Comparison of ENCODE assay signal across 10 mouse cellular contexts in the genomic region with DNA sequence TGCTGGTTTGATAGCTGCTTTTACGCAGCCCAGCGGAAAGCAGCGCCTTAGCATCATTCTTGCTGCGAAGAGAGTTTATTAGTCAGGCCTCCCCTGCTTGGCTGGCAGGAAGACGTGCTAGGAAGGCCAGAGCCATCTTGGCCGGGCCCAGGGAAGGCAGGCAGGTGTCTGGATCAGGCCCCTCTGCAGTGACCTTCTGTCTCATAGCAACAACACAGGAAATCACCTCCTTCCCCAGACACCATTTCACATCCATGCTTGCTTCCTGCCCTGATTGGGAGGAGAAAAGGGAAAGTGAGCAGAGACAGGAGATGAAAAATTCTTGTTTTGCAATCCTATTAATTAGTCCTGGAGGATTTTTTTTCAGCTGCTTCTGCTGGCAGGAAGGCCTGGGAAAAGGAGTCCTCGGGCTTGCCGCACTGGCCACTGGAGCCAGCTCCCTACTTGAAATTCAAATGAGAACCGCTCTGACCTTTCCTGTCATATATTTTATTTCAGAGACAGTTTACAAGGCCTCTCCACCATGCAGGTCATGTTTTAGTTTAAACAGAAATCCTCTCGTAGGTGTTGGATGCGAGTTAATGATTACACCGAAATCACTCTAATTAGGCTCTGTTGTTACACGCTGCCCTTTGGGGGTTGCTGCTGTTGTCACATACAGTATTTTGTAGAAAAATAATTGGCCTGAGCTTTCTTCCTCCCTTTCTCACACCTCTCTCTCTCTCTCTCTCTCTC.
DNase-seq lines count a peak whose midpoint lies in the region; ATAC-seq and TF ChIP-seq lines count a peak whose summit lies in the region.
"Had no signal": no experiment of that assay in that cellular context is flagged by ENCODE, and none has a peak within 500 bp of the region (broad histone marks: within the 10 kb centered on the region; RNA-seq: fewer than 3 reads in every experiment).

No protein-coding gene starts in this region.

- no peak overlapping the region for H3K4me2 ChIP-seq in intestine, embryonic 14.5 days (ENCODE audit: low read length)
- no peak overlapping the region for H3K4me2 ChIP-seq in intestine, postnatal 0 days (replicated peaks; ENCODE audit: low read depth)
- no peak overlapping the region for H3K4me2 ChIP-seq in forebrain, embryonic 15.5 days (replicated peaks)
- H3K4me2 ChIP-seq in kidney, embryonic 15.5 days = 0 out of 2 replicates have a peak overlapping the region, but pooled peaks have one; percentile 23
- H3K4me2 ChIP-seq in neural tube, embryonic 12.5 days (replicated peaks) = peak overlapping the region; percentile 10; the same call in 1 of the 2 replicates
- H3K4me2 ChIP-seq in liver, postnatal 0 days (ENCODE audit: low read depth, low read length) = no peak overlapping the region
- H3K4me2 ChIP-seq: embryonic facial prominence, embryonic 13.5 days had no signal

- no peak for TF ChIP-seq EP300 in liver, postnatal 0 days (IDR thresholded peaks at IDR 0.05; ENCODE audit: low read depth)

- TF ChIP-seq CTCF in intestine, postnatal 0 days (IDR thresholded peaks at IDR 0.05; ENCODE audit: low read depth) = no peak
- TF ChIP-seq CTCF in liver, postnatal 0 days (IDR thresholded peaks at IDR 0.05; ENCODE audit: low read depth) = no peak

- DNase-seq in intestine, embryonic 14.5 days (ENCODE audit: low spot score) = peak; percentile 61
- no peak for DNase-seq in urinary bladder, adult 18-20 months (ENCODE audit: low spot score in 2 of 2)
- no peak for DNase-seq in liver, postnatal 0 days

- no peaks in the 10 kb centered on the region for H3K36me3 ChIP-seq in intestine, embryonic 14.5 days (ENCODE audit: control insufficient read depth, insufficient read depth, low read length)
- no peaks in the 10 kb centered on the region for H3K36me3 ChIP-seq in intestine, postnatal 0 days (ENCODE audit: control insufficient read depth, insufficient read depth)
- no peaks in the 10 kb centered on the region for H3K36me3 ChIP-seq in forebrain, embryonic 15.5 days
- no peaks in the 10 kb centered on the region for H3K36me3 ChIP-seq in kidney, embryonic 15.5 days
- H3K36me3 ChIP-seq in neural tube, embryonic 12.5 days = no peaks in the 10 kb centered on the region
- no peaks in the 10 kb centered on the region for H3K36me3 ChIP-seq in liver, postnatal 0 days (replicated peaks; ENCODE audit: insufficient read depth, low read length)
- H3K36me3 ChIP-seq: embryonic facial prominence, embryonic 13.5 days had no signal

- no peak overlapping the region for H3K9ac ChIP-seq in intestine, embryonic 14.5 days (ENCODE audit: low read length)
- H3K9ac ChIP-seq in intestine, postnatal 0 days (ENCODE audit: low read depth, low read length) = no peak overlapping the region
- H3K9ac ChIP-seq in forebrain, embryonic 15.5 days (replicated peaks) = no peak overlapping the region
- no peak overlapping the region for H3K9ac ChIP-seq in kidney, embryonic 15.5 days
- H3K9ac ChIP-seq in neural tube, embryonic 12.5 days = no peak overlapping the region
- no peak overlapping the region for H3K9ac ChIP-seq in liver, postnatal 0 days (replicated peaks)
- H3K9ac ChIP-seq: embryonic facial prominence, embryonic 13.5 days had no signal

- H3K27me3 ChIP-seq in intestine, embryonic 14.5 days (replicated peaks; ENCODE audit: control insufficient read depth, insufficient read depth, low read length) = no peaks in the 10 kb centered on the region
- no peaks in the 10 kb centered on the region for H3K27me3 ChIP-seq in intestine, postnatal 0 days (replicated peaks; ENCODE audit: control insufficient read depth, insufficient read depth, low read length)
- peaks cover 6% of the 10 kb centered on the region; the same call in 1 of the 2 replicates for H3K27me3 ChIP-seq in forebrain, embryonic 15.5 days
- 0 out of 2 replicates have a peak, but pooled peaks cover 7% of the 10 kb centered on the region for H3K27me3 ChIP-seq in kidney, embryonic 15.5 days
- no peaks in the 10 kb centered on the region for H3K27me3 ChIP-seq in neural tube, embryonic 12.5 days (replicated peaks)
- no peaks in the 10 kb centered on the region for H3K27me3 ChIP-seq in liver, postnatal 0 days (ENCODE audit: insufficient read depth, low read length)
- H3K27me3 ChIP-seq: CH12.LX; embryonic facial prominence, embryonic 13.5 days had no signal

- H3K4me3 ChIP-seq in intestine, embryonic 14.5 days (ENCODE audit: low read depth, low read length) = no peak overlapping the region
- H3K4me3 ChIP-seq in intestine, postnatal 0 days (ENCODE audit: low read depth, low read length) = no peak overlapping the region
- no peak overlapping the region for H3K4me3 ChIP-seq in forebrain, embryonic 15.5 days
- H3K4me3 ChIP-seq in kidney, embryonic 15.5 days (replicated peaks) = no peak overlapping the region
- no peak overlapping the region for H3K4me3 ChIP-seq in neural tube, embryonic 12.5 days
- no peak overlapping the region for H3K4me3 ChIP-seq in liver, postnatal 0 days (ENCODE audit: low read depth, low read length)
- H3K4me3 ChIP-seq: embryonic facial prominence, embryonic 13.5 days had no signal

- ATAC-seq in intestine, embryonic 14.5 days (replicated peaks; ENCODE audit: low FRiP score, low TSS enrichment, low read depth) = no peak
- ATAC-seq in intestine, postnatal 0 days = no peak
- peak; percentile 61; the same call in 1 of the 2 replicates for ATAC-seq in cerebellum, adult (ENCODE audit: insufficient number of reproducible peaks, low FRiP score, low TSS enrichment)
- ATAC-seq in forebrain, embryonic 15.5 days (replicated peaks) = peak; percentile 65
- ATAC-seq in kidney, embryonic 15.5 days (replicated peaks; ENCODE audit: low FRiP score) = peak; percentile 85
- peak; percentile 65 for ATAC-seq in neural tube, embryonic 12.5 days (ENCODE audit: low FRiP score, low read depth)
- ATAC-seq in liver, postnatal 0 days = no peak

- peaks cover 13% of the 10 kb centered on the region for H3K4me1 ChIP-seq in intestine, embryonic 14.5 days (replicated peaks; ENCODE audit: control insufficient read depth, insufficient read depth, low read length)
- H3K4me1 ChIP-seq in intestine, postnatal 0 days (replicated peaks; ENCODE audit: control insufficient read depth, insufficient read depth, low read length) = no peaks in the 10 kb centered on the region
- peaks cover 24% of the 10 kb centered on the region for H3K4me1 ChIP-seq in forebrain, embryonic 15.5 days
- peaks cover 19% of the 10 kb centered on the region for H3K4me1 ChIP-seq in kidney, embryonic 15.5 days
- H3K4me1 ChIP-seq in neural tube, embryonic 12.5 days = peaks cover 22% of the 10 kb centered on the region
- no peaks in the 10 kb centered on the region for H3K4me1 ChIP-seq in liver, postnatal 0 days (ENCODE audit: insufficient read depth)

- 26% methylated on average over 13 of the region's 13 CpGs for WGBS in intestine, embryonic 14.5 days
- 32% methylated on average over 13 of the region's 13 CpGs for WGBS in intestine, postnatal 0 days
- WGBS in forebrain, embryonic 15.5 days = 18% methylated on average over 13 of the region's 13 CpGs
- WGBS in kidney, embryonic 15.5 days = 14% methylated on average over 13 of the region's 13 CpGs
- 8% methylated on average over 13 of the region's 13 CpGs for WGBS in neural tube, embryonic 12.5 days
- 65% methylated on average over 13 of the region's 13 CpGs for WGBS in liver, postnatal 0 days (ENCODE audit: insufficient replicate concordance)

- H3K27ac ChIP-seq in intestine, embryonic 14.5 days (ENCODE audit: low read depth) = peak overlapping the region; percentile 40
- H3K27ac ChIP-seq in intestine, postnatal 0 days (ENCODE audit: low read depth, low read length) = no peak overlapping the region
- H3K27ac ChIP-seq in forebrain, embryonic 15.5 days (replicated peaks) = peak overlapping the region; percentile 72
- peak overlapping the region; percentile 77 for H3K27ac ChIP-seq in kidney, embryonic 15.5 days
- H3K27ac ChIP-seq in neural tube, embryonic 12.5 days = peak overlapping the region; percentile 51; the same call in 1 of the 2 replicates
- no peak overlapping the region for H3K27ac ChIP-seq in liver, postnatal 0 days (ENCODE audit: low read depth)
- H3K27ac ChIP-seq: embryonic facial prominence, embryonic 13.5 days had no signal

- no peaks in the 10 kb centered on the region for H3K9me3 ChIP-seq in intestine, embryonic 14.5 days (ENCODE audit: control insufficient read depth, low read length)
- no peaks in the 10 kb centered on the region for H3K9me3 ChIP-seq in intestine, postnatal 0 days (ENCODE audit: control insufficient read depth)
- H3K9me3 ChIP-seq in forebrain, embryonic 15.5 days = no peaks in the 10 kb centered on the region
- H3K9me3 ChIP-seq in kidney, embryonic 15.5 days (replicated peaks) = no peaks in the 10 kb centered on the region
- no peaks in the 10 kb centered on the region for H3K9me3 ChIP-seq in neural tube, embryonic 12.5 days
- no peaks in the 10 kb centered on the region for H3K9me3 ChIP-seq in liver, postnatal 0 days (ENCODE audit: low read length)
- H3K9me3 ChIP-seq: embryonic facial prominence, embryonic 13.5 days had no signal

Comparison
In these comparisons a context has a peak if more than half of its experiments do, and no peak if none do; other contexts are left out.
1. H3K27ac ChIP-seq: peak in intestine, embryonic 14.5 days (single experiment), forebrain, embryonic 15.5 days (single experiment), kidney, embryonic 15.5 days (single experiment) and neural tube, embryonic 12.5 days (single experiment); none in intestine, postnatal 0 days (single experiment) and liver, postnatal 0 days (single experiment).
2. ATAC-seq: peak in cerebellum, adult (single experiment), forebrain, embryonic 15.5 days (single experiment), kidney, embryonic 15.5 days (single experiment) and neural tube, embryonic 12.5 days (single experiment); none in intestine, embryonic 14.5 days (single experiment), intestine, postnatal 0 days (single experiment) and liver, postnatal 0 days (single experiment).
3. H3K4me2 ChIP-seq: peak in kidney, embryonic 15.5 days (single experiment) and neural tube, embryonic 12.5 days (single experiment); none in intestine, embryonic 14.5 days (single experiment), intestine, postnatal 0 days (single experiment), forebrain, embryonic 15.5 days (single experiment) and liver, postnatal 0 days (single experiment).